Mouse (Mus musculus): ENCODE results near the gene Spc24.

DNA sequence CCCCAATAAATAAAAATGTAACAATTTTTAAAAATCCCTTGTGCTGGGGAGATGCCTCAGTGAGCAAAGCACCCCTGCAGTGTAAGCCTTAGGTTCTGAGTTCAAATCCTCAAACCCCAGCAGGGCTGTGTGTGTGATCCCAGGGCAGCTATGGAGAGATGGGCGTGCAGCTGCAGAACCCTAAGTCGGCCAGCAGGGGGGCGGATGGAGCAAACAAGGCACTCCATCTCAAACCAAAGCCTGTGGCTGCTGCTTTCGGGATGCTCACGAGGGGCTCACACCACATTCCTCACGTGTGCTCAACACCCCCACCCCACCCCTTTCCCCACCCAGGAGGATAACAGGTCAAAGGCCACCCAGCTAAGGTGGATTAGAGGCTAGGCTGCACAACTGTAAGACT, 26.8 kb upstream of the Spc24 start:
- TF ChIP-seq GATA1 (IDR thresholded peaks at IDR 0.05; ENCODE audit: low read length) = no peak
- no peak for TF ChIP-seq TAL1 (IDR thresholded peaks at IDR 0.05; ENCODE audit: low read length)
